Mouse (Mus musculus) left cerebral cortex, adult 11 months (tissue): ENCODE data around the gene Polr1e.
"Not testable (repeated sequence)": the region's sequence is repeated elsewhere in the genome, so short reads cannot be mapped to it uniquely, and the experiment has no call there.

Experiments used
- DNase-seq: peaks from one replicate; pipeline ENCODE4 v3.0.0; 2022; ENCODE audit warnings: low spot score

The Polr1e gene

GRCm38 (mm10) chr4:45005452-45005851 lies 12.9 kb upstream of the Polr1e start:
- DNase-seq, result no peak

GRCm38 (mm10) chr4:45010806-45011415 lies 7.5 kb upstream of the Polr1e start:
- no peak for DNase-seq

- no peak for DNase-seq
Measured at GRCm38 (mm10) chr4:45011581-45012104, 6.7 kb upstream of the Polr1e start.

GRCm38 (mm10) chr4:45012105-45012975 lies 6.0 kb upstream of the Polr1e start, which contains the start of gene Zbtb5:
TSS of gene Zbtb5 (minus strand) at chr4:45012412.
- DNase-seq, result peak; percentile 100

GRCm38 (mm10) chr4:45013031-45013431 lies 5.4 kb upstream of the Polr1e start:
- no peak for DNase-seq

GRCm38 (mm10) chr4:45013537-45013936 lies 4.8 kb upstream of the Polr1e start:
- DNase-seq, result no peak

- DNase-seq, result peak; percentile 55
Measured at GRCm38 (mm10) chr4:45015615-45016014, 2.8 kb upstream of the Polr1e start.

- no peak for DNase-seq
Measured at GRCm38 (mm10) chr4:45019009-45019408, 626 bp downstream of the Polr1e start.

- DNase-seq, result no peak
Measured at GRCm38 (mm10) chr4:45026459-45026858, 8.1 kb downstream of the Polr1e start.

GRCm38 (mm10) chr4:45032586-45032985 lies 14.2 kb downstream of the Polr1e start:
- DNase-seq, result no peak

- DNase-seq, result no peak
Measured at GRCm38 (mm10) chr4:45034693-45035628, 16.6 kb downstream of the Polr1e start.

- no peak for DNase-seq
Measured at GRCm38 (mm10) chr4:45036048-45036447, 17.7 kb downstream of the Polr1e start.

- DNase-seq, result no peak
Measured at GRCm38 (mm10) chr4:45036571-45036970, 18.2 kb downstream of the Polr1e start.

- no peak for DNase-seq
Measured at GRCm38 (mm10) chr4:45037455-45038410, 19.4 kb downstream of the Polr1e start.

- not testable (repeated sequence) for DNase-seq
Measured at GRCm38 (mm10) chr4:45038879-45039278, 20.5 kb downstream of the Polr1e start.

- DNase-seq, result not testable (repeated sequence)
Measured at GRCm38 (mm10) chr4:45039546-45039945, 21.2 kb downstream of the Polr1e start.

GRCm38 (mm10) chr4:45040795-45041194 lies 22.4 kb downstream of the Polr1e start:
- no peak for DNase-seq

- no peak for DNase-seq
Measured at GRCm38 (mm10) chr4:45046679-45047078, 28.3 kb downstream of the Polr1e start.

GRCm38 (mm10) chr4:45047286-45047887 lies 29.0 kb downstream of the Polr1e start:
- no peak for DNase-seq

- no peak for DNase-seq
Measured at GRCm38 (mm10) chr4:45047956-45048355, 29.6 kb downstream of the Polr1e start.
